Mouse (Mus musculus): ENCODE measurements around the gene Svs4. TPM values are rescaled to one million over a fixed set of nuclear protein-coding genes. Genes with fewer than 3 reads are reported as not detected.
"Not testable (repeated sequence)": the region's sequence is repeated elsewhere in the genome, so short reads cannot be mapped to it uniquely, and the experiment has no call there.

Gene Svs4
- polyA plus RNA-seq (2016; fragmentation: Nextera tagmentation; extraction: Ambion mirVana), result not detected in 2 replicates

GRCm38 (mm10) chr2:164278359-164278758 is at the start of gene Svs4:
Svs4 (minus strand) TSS chr2:164278459.
- Histone ChIP-seq H3K9me3 (replicated peaks) (no peaks in the 10 kb centered on the region), H3K4me1 (no peaks in the 10 kb centered on the region), H3K4me3 (no peak within 1 kb of the TSS), H3K36me3 (no peaks in the 10 kb centered on the region), H3K27ac (no peak within 1 kb of the TSS), H3K27me3 (ENCODE audit: low read depth, poor library complexity, severe bottlenecking) (no peaks in the 10 kb centered on the region)
- DNase-seq (ENCODE audit: low spot score), result no peak
- WGBS, result 94% methylated on average over 4 of the region's 4 CpGs

- 87% methylated on average over 6 of the region's 6 CpGs for WGBS
- H3K27ac ChIP-seq, result no peak overlapping the region
- no peaks in the 10 kb centered on the region for H3K36me3 ChIP-seq
- H3K4me1 ChIP-seq, result no peaks in the 10 kb centered on the region
- no peak for DNase-seq (ENCODE audit: low spot score)
- no peaks in the 10 kb centered on the region for H3K27me3 ChIP-seq (ENCODE audit: low read depth, poor library complexity, severe bottlenecking)
- H3K4me3 ChIP-seq, result no peak overlapping the region
- H3K9me3 ChIP-seq (replicated peaks), result no peaks in the 10 kb centered on the region
Measured at GRCm38 (mm10) chr2:164320983-164321382, 42.7 kb upstream of the Svs4 start.

- 87% methylated on average over 1 of the region's 1 CpGs for WGBS
- not testable (repeated sequence) for H3K4me3 ChIP-seq; DNase-seq (ENCODE audit: low spot score); H3K4me1 ChIP-seq; H3K27me3 ChIP-seq (ENCODE audit: low read depth, poor library complexity, severe bottlenecking); H3K36me3 ChIP-seq; H3K9me3 ChIP-seq (replicated peaks); H3K27ac ChIP-seq
Measured at GRCm38 (mm10) chr2:164316451-164316850, 38.2 kb upstream of the Svs4 start, which contains the start of gene Svs6. Svs6 (plus strand) TSS chr2:164316751.

GRCm38 (mm10) chr2:164315460-164315859 is 37.2 kb upstream of the Svs4 start:
- H3K36me3 ChIP-seq; H3K27me3 ChIP-seq (ENCODE audit: low read depth, poor library complexity, severe bottlenecking); H3K4me1 ChIP-seq; DNase-seq (ENCODE audit: low spot score); H3K4me3 ChIP-seq; H3K9me3 ChIP-seq (replicated peaks); H3K27ac ChIP-seq: not testable (repeated sequence)

- no peak overlapping the region for H3K4me3 ChIP-seq
- H3K4me1 ChIP-seq, result no peaks in the 10 kb centered on the region
- H3K9me3 ChIP-seq (replicated peaks), result no peaks in the 10 kb centered on the region
- no peaks in the 10 kb centered on the region for H3K36me3 ChIP-seq
- no peak for DNase-seq (ENCODE audit: low spot score)
- H3K27ac ChIP-seq, result no peak overlapping the region
- H3K27me3 ChIP-seq (ENCODE audit: low read depth, poor library complexity, severe bottlenecking), result no peaks in the 10 kb centered on the region
- WGBS, result 89% methylated on average over 5 of the region's 5 CpGs
Measured at GRCm38 (mm10) chr2:164312599-164312998, 34.3 kb upstream of the Svs4 start.

GRCm38 (mm10) chr2:164288968-164289367 is 10.7 kb upstream of the Svs4 start, which contains the start of gene Svs3a:
Svs3a (plus strand) TSS chr2:164289268.
- H3K27me3 ChIP-seq (ENCODE audit: low read depth, poor library complexity, severe bottlenecking); H3K36me3 ChIP-seq; H3K4me3 ChIP-seq; H3K27ac ChIP-seq; DNase-seq (ENCODE audit: low spot score); H3K4me1 ChIP-seq; H3K9me3 ChIP-seq (replicated peaks): not testable (repeated sequence)
- 78% methylated on average over 1 of the region's 1 CpGs for WGBS

- not testable (repeated sequence) for DNase-seq (ENCODE audit: low spot score)
- 79% methylated on average over 1 of the region's 1 CpGs for WGBS
Measured at GRCm38 (mm10) chr2:164256540-164256939, 21.7 kb downstream of the Svs4 start, which contains the start of gene Svs3b. Svs3b (minus strand) TSS chr2:164256640.

GRCm38 (mm10) chr2:164238366-164238765 is 39.9 kb downstream of the Svs4 start, which contains the start of gene Svs2:
Svs2 (minus strand) TSS chr2:164238466.
- no peak within 1 kb of the TSS for H3K4me3 ChIP-seq
- H3K36me3 ChIP-seq, result no peaks in the 10 kb centered on the region
- 91% methylated on average over 3 of the region's 3 CpGs for WGBS
- DNase-seq (ENCODE audit: low spot score), result no peak
- no peaks in the 10 kb centered on the region for H3K4me1 ChIP-seq
- H3K27me3 ChIP-seq (ENCODE audit: low read depth, poor library complexity, severe bottlenecking), result no peaks in the 10 kb centered on the region
- no peak within 1 kb of the TSS for H3K27ac ChIP-seq
- H3K9me3 ChIP-seq (replicated peaks), result no peaks in the 10 kb centered on the region

More at GRCm38 (mm10) chr2:164256540-164256939, 21.7 kb downstream of the Svs4 start, which contains the start of gene Svs3b:
- not testable (repeated sequence) for H3K4me3 ChIP-seq; H3K27ac ChIP-seq; H3K4me1 ChIP-seq; H3K9me3 ChIP-seq (replicated peaks); H3K36me3 ChIP-seq
- peaks cover 12% of the 10 kb centered on the region; the same call in 1 of the 2 replicates for H3K27me3 ChIP-seq (ENCODE audit: low read depth, poor library complexity, severe bottlenecking)

- H3K4me1 ChIP-seq, result no peaks in the 10 kb centered on the region
- H3K27me3 ChIP-seq (ENCODE audit: low read depth, poor library complexity, severe bottlenecking), result no peaks in the 10 kb centered on the region
- no peak for DNase-seq (ENCODE audit: low spot score)
- H3K36me3 ChIP-seq, result no peaks in the 10 kb centered on the region
- no peak overlapping the region for H3K4me3 ChIP-seq
- WGBS, result 90% methylated on average over 8 of the region's 8 CpGs
- H3K27ac ChIP-seq, result no peak overlapping the region
- no peaks in the 10 kb centered on the region for H3K9me3 ChIP-seq (replicated peaks)
Measured at GRCm38 (mm10) chr2:164232671-164233070, 45.6 kb downstream of the Svs4 start.

- Histone ChIP-seq H3K4me1 (no peaks in the 10 kb centered on the region), H3K9me3 (replicated peaks) (no peaks in the 10 kb centered on the region), H3K27ac (no peak overlapping the region), H3K36me3 (no peaks in the 10 kb centered on the region), H3K27me3 (ENCODE audit: low read depth, poor library complexity, severe bottlenecking) (no peaks in the 10 kb centered on the region), H3K4me3 (no peak overlapping the region)
- DNase-seq (ENCODE audit: low spot score), result no peak
- WGBS, result 83% methylated on average over 8 of the region's 8 CpGs
Measured at GRCm38 (mm10) chr2:164228361-164229070, 49.7 kb downstream of the Svs4 start.

Other genes with a start within 250 kb of the Svs4 start
- gene Stk4, start 208.1 kb downstream of the Svs4 start, polyA plus RNA-seq (2016; fragmentation: Nextera tagmentation; extraction: Ambion mirVana), result 30.4 and 32.8 TPM in 2 replicates
- 60.3 and 66.4 TPM in 2 replicates for gene Tomm34, start 207.3 kb downstream of the Svs4 start, polyA plus RNA-seq (2016; fragmentation: Nextera tagmentation; extraction: Ambion mirVana)
- 0.15 TPM in 1 of 2 replicates, not detected in the other for gene Kcns1, start 107.3 kb downstream of the Svs4 start, polyA plus RNA-seq (2016; fragmentation: Nextera tagmentation; extraction: Ambion mirVana)
- not detected in 2 replicates for gene Wfdc5, start 95.7 kb downstream of the Svs4 start, polyA plus RNA-seq (2016; fragmentation: Nextera tagmentation; extraction: Ambion mirVana)
- gene Wfdc12, start 87.9 kb downstream of the Svs4 start, polyA plus RNA-seq (2016; fragmentation: Nextera tagmentation; extraction: Ambion mirVana), result not detected in 2 replicates
- gene Wfdc15a, start 78.3 kb downstream of the Svs4 start, polyA plus RNA-seq (2016; fragmentation: Nextera tagmentation; extraction: Ambion mirVana), result not detected in 2 replicates
- not detected in 2 replicates for gene Wfdc15b, start 56.8 kb downstream of the Svs4 start, polyA plus RNA-seq (2016; fragmentation: Nextera tagmentation; extraction: Ambion mirVana)
- gene Svs2, start 40.0 kb downstream of the Svs4 start, polyA plus RNA-seq (2016; fragmentation: Nextera tagmentation; extraction: Ambion mirVana), result not detected in 2 replicates
- gene Svs3b, start 21.8 kb downstream of the Svs4 start, polyA plus RNA-seq (2016; fragmentation: Nextera tagmentation; extraction: Ambion mirVana), result not detected in 2 replicates
- gene Svs3a, start 10.8 kb upstream of the Svs4 start, polyA plus RNA-seq (2016; fragmentation: Nextera tagmentation; extraction: Ambion mirVana), result not detected in 2 replicates
- gene Svs6, start 38.3 kb upstream of the Svs4 start, polyA plus RNA-seq (2016; fragmentation: Nextera tagmentation; extraction: Ambion mirVana), result not detected in 2 replicates
- gene Svs5, start 54.3 kb upstream of the Svs4 start, polyA plus RNA-seq (2016; fragmentation: Nextera tagmentation; extraction: Ambion mirVana), result not detected in 2 replicates
- 0.46 TPM in 1 of 2 replicates, not detected in the other for gene Slpi, start 110.6 kb upstream of the Svs4 start, polyA plus RNA-seq (2016; fragmentation: Nextera tagmentation; extraction: Ambion mirVana)
- gene Rbpjl, start 124.7 kb upstream of the Svs4 start, polyA plus RNA-seq (2016; fragmentation: Nextera tagmentation; extraction: Ambion mirVana), result 0.03 TPM in 1 of 2 replicates, not detected in the other
- gene Matn4, start 126.7 kb upstream of the Svs4 start, polyA plus RNA-seq (2016; fragmentation: Nextera tagmentation; extraction: Ambion mirVana), result 0.15 and 3.0 TPM in 2 replicates
- gene Sdc4, start 165.4 kb upstream of the Svs4 start, polyA plus RNA-seq (2016; fragmentation: Nextera tagmentation; extraction: Ambion mirVana), result 22.1 and 24.2 TPM in 2 replicates
- gene Sys1, start 178.5 kb upstream of the Svs4 start, polyA plus RNA-seq (2016; fragmentation: Nextera tagmentation; extraction: Ambion mirVana), result 54.4 and 54.5 TPM in 2 replicates
- 2.2 and 3.2 TPM in 2 replicates for gene Gm20458, start 182.5 kb upstream of the Svs4 start, polyA plus RNA-seq (2016; fragmentation: Nextera tagmentation; extraction: Ambion mirVana)
- gene Trp53tg5, start 195.3 kb upstream of the Svs4 start, polyA plus RNA-seq (2016; fragmentation: Nextera tagmentation; extraction: Ambion mirVana), result not detected in 2 replicates
- 0.70 and 2.1 TPM in 2 replicates for gene Dbndd2, start 207.6 kb upstream of the Svs4 start, polyA plus RNA-seq (2016; fragmentation: Nextera tagmentation; extraction: Ambion mirVana)
- 35.7 and 37.5 TPM in 2 replicates for gene Pigt, start 219.1 kb upstream of the Svs4 start, polyA plus RNA-seq (2016; fragmentation: Nextera tagmentation; extraction: Ambion mirVana)